Mouse (Mus musculus): Measurements from ENCODE around the gene Spire2.

GRCm38 (mm10) chr8:123402730-123403326 is 70.3 kb downstream of the Spire2 start:
- no peak for TF ChIP-seq CTCF (IDR thresholded peaks at IDR 0.05; ENCODE audit: low read depth)
- TF ChIP-seq EP300 (IDR thresholded peaks at IDR 0.05; ENCODE audit: low read depth), result no peak

Data from liver, postnatal 0 days (tissue).